Mouse (Mus musculus) embryonic facial prominence, embryonic 11.5 days (tissue): ENCODE measurements around the gene Rbp1. TPM values are rescaled to one million over a fixed set of nuclear protein-coding genes. Genes with fewer than 3 reads are reported as not detected.

Experiments used
- ATAC-seq: fragments of 200-750 bp; cut with Nextera tagmentation; replicated peaks from 2 replicates; pipeline ENCODE4 v1.8.0; 2017; ENCODE audit warnings: low read depth; ENCODE audit not compliant: insufficient number of reproducible peaks, low FRiP score, low TSS enrichment
- DNase-seq: peaks from one replicate; pipeline ENCODE4 v3.0.0-alpha.2; 2015; ENCODE audit warnings: low spot score
- H3K27ac ChIP-seq: fragments of 300-500 bp; sonication (generic); replicated peaks from 2 replicates; pipeline ENCODE4 v1.5.1; 2014; ENCODE audit warnings: mild to moderate bottlenecking, low read depth, low read length, control low read depth
- H3K27me3 ChIP-seq: fragments of 300-500 bp; sonication (generic); 2 replicates; pipeline ENCODE4 v1.6.1; 2014; ENCODE audit warnings: mild to moderate bottlenecking, low read length, moderate library complexity, mixed read lengths; ENCODE audit not compliant: control insufficient read depth, insufficient read depth
- H3K36me3 ChIP-seq: fragments of 300-500 bp; sonication (generic); replicated peaks from 2 replicates; pipeline ENCODE4 v1.6.1; 2014; ENCODE audit warnings: low read depth, mild to moderate bottlenecking, low read length, moderate library complexity, mixed read lengths; ENCODE audit not compliant: control insufficient read depth, insufficient read depth
- H3K4me1 ChIP-seq: fragments of 300-500 bp; sonication (generic); 2 replicates; pipeline ENCODE4 v1.6.1; 2014; ENCODE audit warnings: low read length, mixed read lengths; ENCODE audit not compliant: control insufficient read depth, insufficient read depth
- H3K4me2 ChIP-seq: fragments of 300-500 bp; sonication (generic); 2 replicates; pipeline ENCODE4 v1.6.1; 2014; ENCODE audit warnings: low read depth, mild to moderate bottlenecking, control low read depth, low read length, moderate library complexity
- H3K4me3 ChIP-seq: fragments of 300-500 bp; sonication (generic); 2 replicates; pipeline ENCODE4 v1.5.1; 2014; ENCODE audit warnings: low read depth, low read length, control low read depth
- H3K9ac ChIP-seq: fragments of 300-500 bp; sonication (generic); replicated peaks from 2 replicates; pipeline ENCODE4 v1.6.1; 2014; ENCODE audit warnings: mild to moderate bottlenecking, control low read depth, low read length
- H3K9me3 ChIP-seq: fragments of 300-500 bp; sonication (generic); replicated peaks from 2 replicates; pipeline ENCODE4 v1.6.1; 2016; ENCODE audit warnings: mild to moderate bottlenecking, low read length, inconsistent platforms, mixed read lengths; ENCODE audit not compliant: control insufficient read depth
- WGBS: fragments of 180-500 bp; shearing (Covaris S2); extraction: QIAGEN DNeasy Blood & Tissue Kit; methylation state at CpG from one replicate; pipeline ENCODE4 v1.1.7; 2014; 5-methylcytosine and 5-hydroxymethylcytosine counted together
- polyA plus RNA-seq: library from polyadenylated mRNA; unstranded; fragments of >200 nt; fragmentation: Nextera tagmentation; extraction: Ambion mirVana; gene quantifications from 2 replicates; pipeline ENCODE4 v1.2.1, GENCODE M21; 2014

Gene Rbp1
- polyA plus RNA-seq, 1 experiment from 2014 or later = 70.8 TPM

- ATAC-seq (no peak), DNase-seq (peak; percentile 51)
- no peak overlapping the region for H3K27ac ChIP-seq
- no peak overlapping the region for H3K4me3 ChIP-seq
- H3K4me1 ChIP-seq = no peaks in the 10 kb centered on the region
- H3K4me2 ChIP-seq = no peak overlapping the region
- H3K36me3 ChIP-seq = no peaks in the 10 kb centered on the region
- no peak overlapping the region for H3K9ac ChIP-seq
- WGBS = 48% methylated on average over 7 of the region's 7 CpGs
- H3K27me3 ChIP-seq = no peaks in the 10 kb centered on the region
- H3K9me3 ChIP-seq = no peaks in the 10 kb centered on the region
These were observed 4.8 kb upstream of the Rbp1 start for GRCm38 (mm10) chr9:98417919-98418318.

GRCm38 (mm10) chr9:98418346-98418745, 4.4 kb upstream of the Rbp1 start:
- ATAC-seq (0 out of 2 replicates have a peak, but pooled peaks have one; percentile 35), DNase-seq (no peak)
- no peaks in the 10 kb centered on the region for H3K9me3 ChIP-seq
- no peak overlapping the region for H3K27ac ChIP-seq
- H3K4me1 ChIP-seq = no peaks in the 10 kb centered on the region
- H3K4me2 ChIP-seq = no peak overlapping the region
- no peaks in the 10 kb centered on the region for H3K36me3 ChIP-seq
- no peaks in the 10 kb centered on the region for H3K27me3 ChIP-seq
- H3K4me3 ChIP-seq = no peak overlapping the region
- WGBS = 84% methylated on average over 3 of the region's 3 CpGs
- H3K9ac ChIP-seq = no peak overlapping the region

GRCm38 (mm10) chr9:98420666-98421065, 2.1 kb upstream of the Rbp1 start:
- Histone ChIP-seq H3K27ac (no peak overlapping the region), H3K9me3 (no peaks in the 10 kb centered on the region), H3K36me3 (no peaks in the 10 kb centered on the region), H3K9ac (no peak overlapping the region), H3K27me3 (no peaks in the 10 kb centered on the region), H3K4me2 (no peak overlapping the region), H3K4me3 (no peak overlapping the region), H3K4me1 (no peaks in the 10 kb centered on the region)
- ATAC-seq (no peak), DNase-seq (peak; percentile 70)
- WGBS = 56% methylated on average over 1 of the region's 1 CpGs

GRCm38 (mm10) chr9:98421903-98422302, 858 bp upstream of the Rbp1 start:
- Histone ChIP-seq H3K27ac (no peak overlapping the region), H3K36me3 (no peaks in the 10 kb centered on the region), H3K27me3 (no peaks in the 10 kb centered on the region), H3K9me3 (no peaks in the 10 kb centered on the region), H3K4me1 (no peaks in the 10 kb centered on the region), H3K4me3 (no peak overlapping the region), H3K9ac (no peak overlapping the region), H3K4me2 (no peak overlapping the region)
- DNase-seq (no peak), ATAC-seq (no peak)
- 53% methylated on average over 3 of the region's 3 CpGs for WGBS

GRCm38 (mm10) chr9:98423691-98424090, 930 bp downstream of the Rbp1 start:
- Histone ChIP-seq H3K9me3 (no peaks in the 10 kb centered on the region), H3K36me3 (no peaks in the 10 kb centered on the region), H3K9ac (no peak overlapping the region; the same call in 1 of the 2 replicates), H3K4me2 (no peak overlapping the region; the same call in 1 of the 2 replicates), H3K4me1 (no peaks in the 10 kb centered on the region), H3K27me3 (no peaks in the 10 kb centered on the region), H3K27ac (no peak overlapping the region), H3K4me3 (no peak overlapping the region)
- 18% methylated on average over 4 of the region's 4 CpGs for WGBS
- DNase-seq (no peak), ATAC-seq (no peak)

- H3K36me3 ChIP-seq = no peaks in the 10 kb centered on the region
- DNase-seq (peak; percentile 47), ATAC-seq (no peak)
- H3K4me3 ChIP-seq = peak overlapping the region; percentile 45
- WGBS = 5% methylated on average over 8 of the region's 8 CpGs
- H3K9ac ChIP-seq = peak overlapping the region; percentile 54
- no peaks in the 10 kb centered on the region for H3K9me3 ChIP-seq
- H3K27ac ChIP-seq = no peak overlapping the region
- H3K4me1 ChIP-seq = no peaks in the 10 kb centered on the region
- H3K4me2 ChIP-seq = peak overlapping the region; percentile 82
- H3K27me3 ChIP-seq = no peaks in the 10 kb centered on the region
These were observed 1.5 kb downstream of the Rbp1 start for GRCm38 (mm10) chr9:98424291-98424690.

GRCm38 (mm10) chr9:98424725-98425210, 2.0 kb downstream of the Rbp1 start:
- H3K9ac ChIP-seq = peak overlapping the region; percentile 54
- no peaks in the 10 kb centered on the region for H3K9me3 ChIP-seq
- H3K4me3 ChIP-seq = peak overlapping the region; percentile 45
- no peaks in the 10 kb centered on the region for H3K27me3 ChIP-seq
- H3K4me1 ChIP-seq = no peaks in the 10 kb centered on the region
- peak; percentile 68 for ATAC-seq
- H3K4me2 ChIP-seq = peak overlapping the region; percentile 82
- H3K36me3 ChIP-seq = no peaks in the 10 kb centered on the region
- peak; percentile 82 for DNase-seq
- no peak overlapping the region for H3K27ac ChIP-seq
- under 1% methylated on average over 35 of the region's 42 CpGs for WGBS

- peak overlapping the region; percentile 45 for H3K4me3 ChIP-seq
- H3K27me3 ChIP-seq = no peaks in the 10 kb centered on the region
- H3K27ac ChIP-seq = no peak overlapping the region
- no peak for ATAC-seq
- peak overlapping the region; percentile 54 for H3K9ac ChIP-seq
- H3K9me3 ChIP-seq = no peaks in the 10 kb centered on the region
- no peaks in the 10 kb centered on the region for H3K4me1 ChIP-seq
- WGBS = 3% methylated on average over 19 of the region's 19 CpGs
- H3K4me2 ChIP-seq = peak overlapping the region; percentile 82
- no peaks in the 10 kb centered on the region for H3K36me3 ChIP-seq
- peak; percentile 26 for DNase-seq
These were observed 2.7 kb downstream of the Rbp1 start for GRCm38 (mm10) chr9:98425351-98425880.
